Mouse (Mus musculus) erythroblast, embryonic 14.5 days (primary cell): ENCODE data around the gene Slc6a12.

Source experiments
- GATA1 ChIP-seq: IDR thresholded peaks from 2 replicates; pipeline ENCODE4 v1.6.1; 2012; ENCODE audit warnings: low read length, inconsistent platforms, mixed read lengths
- TAL1 ChIP-seq: IDR thresholded peaks from 3 replicates; pipeline ENCODE4 v1.6.1; 2012; ENCODE audit warnings: low read length, inconsistent platforms, mixed read lengths

GRCm38 (mm10) chr6:121328417-121328884 is 14.4 kb upstream of the Slc6a12 start:
- TF ChIP-seq TAL1 = no peak
- no peak for TF ChIP-seq GATA1
